Mouse (Mus musculus) stomach, postnatal 0 days (tissue): ENCODE measurements around the gene Prickle1.

Experiments used
- CTCF ChIP-seq: IDR thresholded peaks from 2 replicates; pipeline ENCODE4 v1.5.1; 2016; ENCODE audit warnings: antibody characterized with exemption, low read depth, mild to moderate bottlenecking, moderate library complexity
- EP300 ChIP-seq: optimal IDR thresholded peaks from 2 replicates; pipeline ENCODE3; 2016; ENCODE audit warnings: antibody characterized with exemption

- TF ChIP-seq EP300 (no peak), CTCF (no peak)
These were observed 75.6 kb downstream of the Prickle1 start for GRCm38 (mm10) chr15:93519836-93520826.
